Mouse (Mus musculus) adrenal gland, postnatal 10 days (tissue): ENCODE data around the gene Fam83e. TPM values are rescaled to one million over a fixed set of nuclear protein-coding genes. Genes with fewer than 3 reads are reported as not detected.
A peak's percentile ranks its signal among the peaks of the same experiment; 100 is the strongest.

Experiments
- DNase-seq: peaks from one replicate; pipeline ENCODE4 v3.0.0; 2021; ENCODE audit warnings: mixed read lengths
- long read RNA-seq, 2 experiments: library from polyadenylated mRNA; stranded (forward); transcript quantifications; one replicate each; pipeline ENCODE4 v2.0.0; 2021
- total RNA-seq, 2 experiments: library from RNA; stranded (reverse); gene quantifications; 2 replicates each; pipeline ENCODE4 v1.2.3; 2021

Gene Fam83e
- total RNA-seq: under 1 TPM; 0.27 to 0.33 TPM
- long read RNA-seq, experiment 1, partial matches to known transcripts: 0 of 1 reads
- long read RNA-seq, experiment 1, other reads (novel, unspliced or antisense): 1 of 1 reads
- long read RNA-seq, experiment 2: 0 reads

- DNase-seq: no peak
Measured at GRCm38 (mm10) chr7:45720413-45721233, at the start of gene Fam83e. Fam83e (plus strand) TSS chr7:45721212.

GRCm38 (mm10) chr7:45677627-45678295 lies 43.3 kb upstream of the Fam83e start:
- no peak for DNase-seq

GRCm38 (mm10) chr7:45678513-45678912 lies 42.5 kb upstream of the Fam83e start:
- DNase-seq: peak; percentile 59

GRCm38 (mm10) chr7:45679966-45680621 lies 40.9 kb upstream of the Fam83e start:
- peak; percentile 66 for DNase-seq

DNA sequence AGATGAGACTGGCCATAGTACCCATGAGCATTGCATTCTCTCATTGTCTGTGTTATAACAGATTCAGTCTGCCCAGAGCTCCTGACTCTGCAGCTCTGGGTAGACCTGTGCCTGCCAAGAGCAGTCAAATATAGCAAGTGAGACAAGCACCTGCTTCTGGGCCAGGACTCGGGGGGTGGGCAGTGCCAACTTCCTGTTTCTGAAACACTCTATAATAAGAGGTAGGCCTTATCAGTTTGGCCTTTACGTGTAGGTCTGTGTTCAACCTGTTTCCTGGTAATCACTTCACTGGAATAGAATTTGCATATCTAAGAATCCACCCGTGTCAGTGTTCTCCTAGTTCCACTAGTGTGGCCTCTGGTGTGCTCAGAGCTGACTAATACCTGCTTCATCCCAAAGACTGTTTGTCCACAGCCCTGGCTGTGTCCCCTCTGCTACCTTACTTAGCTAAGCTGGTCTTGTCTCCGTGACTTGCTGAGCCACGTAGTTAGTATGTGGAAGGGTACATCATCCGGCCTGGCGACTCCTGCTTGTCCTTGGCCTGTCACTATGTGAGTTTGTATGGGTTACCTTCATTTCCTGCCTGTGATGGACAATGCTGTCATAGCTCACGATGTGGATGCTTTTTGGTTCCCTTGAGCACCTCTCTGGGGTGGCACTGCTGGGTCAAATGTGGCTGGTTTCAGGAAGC lies 39.8 kb upstream of the Fam83e start:
- DNase-seq: no peak

DNA sequence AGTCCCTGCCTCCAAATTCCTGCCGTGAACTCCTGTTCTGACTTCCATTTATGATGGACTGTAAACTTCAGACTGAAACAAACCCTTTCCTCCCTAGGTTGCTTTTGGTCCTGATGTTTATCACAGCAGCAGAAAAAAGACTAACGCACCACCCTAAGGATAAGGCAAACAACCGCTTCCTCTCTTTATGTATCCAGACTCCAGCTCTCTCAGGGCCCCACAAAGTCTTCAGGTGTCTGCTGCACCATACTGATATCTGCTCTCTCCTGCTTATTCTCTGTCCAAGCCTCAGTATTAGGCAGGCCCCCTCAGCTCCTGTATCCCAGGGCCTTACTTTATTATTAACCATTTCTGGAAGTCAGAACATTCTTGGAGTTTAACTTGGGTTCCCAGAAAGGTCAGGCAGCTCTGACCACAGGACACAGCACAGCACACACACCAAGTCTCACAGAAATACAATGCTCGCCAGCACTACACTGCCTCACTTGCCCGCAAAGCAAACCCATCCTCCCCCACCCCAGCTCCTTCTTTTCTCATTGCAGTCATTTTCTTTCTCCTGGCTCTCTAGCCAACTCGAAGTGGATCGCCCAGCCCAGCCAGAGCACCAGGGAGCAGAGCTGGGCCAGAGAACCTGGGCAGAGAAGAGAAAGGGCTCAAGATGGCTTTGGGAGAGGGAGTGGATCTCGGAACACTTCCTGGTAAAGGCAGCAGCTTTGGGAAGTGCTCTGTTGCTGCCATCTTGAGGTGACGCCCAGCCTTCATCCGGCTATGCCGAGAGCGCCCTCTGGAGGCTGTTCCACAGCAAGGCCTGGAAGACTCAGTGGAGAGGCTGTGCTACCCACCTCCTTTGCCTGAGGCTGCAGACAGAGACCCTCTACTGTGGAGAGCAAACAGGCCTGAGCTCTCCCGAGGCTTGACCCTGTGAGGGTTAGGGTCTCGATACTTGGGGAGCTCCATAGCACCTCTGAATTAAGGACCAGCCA lies 38.6 kb upstream of the Fam83e start:
- DNase-seq: peak; percentile 92

- DNase-seq: no peak
Measured at GRCm38 (mm10) chr7:45683396-45684050, 37.5 kb upstream of the Fam83e start, which contains the start of gene Ntn5. Ntn5 (plus strand) TSS chr7:45684022.

GRCm38 (mm10) chr7:45685811-45686210 lies 35.2 kb upstream of the Fam83e start:
- DNase-seq: no peak

- peak; percentile 4 for DNase-seq
Measured at GRCm38 (mm10) chr7:45686841-45687240, 34.2 kb upstream of the Fam83e start.

GRCm38 (mm10) chr7:45689099-45689498 lies 31.9 kb upstream of the Fam83e start:
- DNase-seq: no peak

- DNase-seq: peak; percentile 15
Measured at GRCm38 (mm10) chr7:45689800-45690199, 31.2 kb upstream of the Fam83e start.

- DNase-seq: no peak
Measured at GRCm38 (mm10) chr7:45692364-45692763, 28.6 kb upstream of the Fam83e start.

- DNase-seq: no peak
Measured at GRCm38 (mm10) chr7:45693921-45694591, 27.0 kb upstream of the Fam83e start, which contains the start of gene Sec1. Sec1 (minus strand) TSS chr7:45694402.

DNA sequence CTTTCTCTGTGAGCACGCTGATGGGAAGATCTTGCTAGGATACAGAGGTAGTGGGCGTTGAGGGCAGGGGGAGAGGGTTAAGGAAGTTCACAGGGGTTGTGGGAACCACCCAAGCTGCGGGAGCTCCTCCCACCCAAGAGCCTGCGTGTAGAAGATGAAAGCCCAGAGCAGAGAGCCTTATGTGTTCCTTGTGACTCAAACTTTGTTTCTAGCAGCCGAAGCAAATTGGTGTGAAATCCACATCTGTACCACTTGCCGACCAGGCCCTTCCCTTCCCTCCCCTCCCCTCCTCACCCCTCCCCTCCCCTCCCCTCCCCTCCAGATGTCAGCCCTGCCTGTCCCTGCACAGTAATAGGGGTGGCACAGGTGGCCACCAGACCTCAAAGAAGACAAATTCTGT lies 25.9 kb upstream of the Fam83e start:
- no peak for DNase-seq

DNA sequence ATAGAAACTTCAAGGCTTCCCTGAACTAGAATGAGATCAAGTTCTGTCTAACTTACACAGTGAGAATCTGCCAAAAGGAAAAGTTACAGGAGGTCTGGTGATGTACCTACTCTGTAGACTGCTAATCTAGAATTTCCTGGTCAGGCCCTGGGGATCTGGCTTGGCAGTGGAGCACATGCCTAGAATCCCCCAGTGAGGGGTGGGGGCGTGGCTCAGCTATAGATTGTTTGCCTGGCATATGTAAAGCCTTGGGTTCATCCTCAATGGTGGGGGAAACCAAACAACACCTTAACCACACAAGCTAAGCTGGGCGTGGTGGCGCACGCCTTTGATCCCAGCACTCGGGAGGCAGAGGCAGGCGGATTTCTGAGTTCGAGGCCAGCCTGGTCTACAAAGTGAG lies 23.1 kb upstream of the Fam83e start:
- no peak for DNase-seq

GRCm38 (mm10) chr7:45699523-45700141 lies 21.4 kb upstream of the Fam83e start, which contains the start of gene Car11:
Car11 (plus strand) TSS chr7:45699843.
- no peak for DNase-seq

DNA sequence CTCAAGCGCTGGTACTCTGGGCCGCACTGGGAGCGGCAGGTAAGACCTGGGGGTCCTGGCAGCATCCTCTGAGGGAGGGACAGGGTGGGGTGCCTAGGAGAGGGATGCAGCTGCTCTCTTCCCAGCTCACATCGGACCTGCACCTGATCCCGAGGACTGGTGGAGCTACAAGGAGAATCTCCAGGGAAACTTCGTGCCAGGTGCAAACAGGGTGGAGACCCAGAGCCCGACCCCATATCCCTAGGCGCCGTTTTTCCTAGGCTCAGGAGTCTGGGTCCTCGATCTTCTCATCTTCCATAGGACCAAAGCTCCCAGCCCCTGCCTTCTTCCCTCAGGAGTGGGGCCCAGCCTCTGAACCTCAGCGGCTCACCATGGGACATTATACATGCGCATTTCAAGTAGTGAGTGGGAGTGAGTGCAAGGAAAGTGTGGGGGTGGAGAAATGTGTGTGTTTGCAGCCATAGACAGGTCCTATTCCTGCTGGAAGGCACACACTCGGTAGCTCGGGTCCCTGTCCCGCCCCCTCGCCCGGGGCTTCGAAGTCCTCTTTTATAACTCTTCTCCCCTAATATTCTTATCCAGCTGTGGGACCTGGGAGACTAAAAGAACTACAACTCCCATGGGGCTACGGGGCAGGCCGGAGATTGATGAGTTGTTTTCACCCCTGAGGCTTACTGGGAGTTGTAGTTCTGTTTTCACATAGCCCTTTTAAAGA lies 20.6 kb upstream of the Fam83e start:
- peak; percentile 83 for DNase-seq

GRCm38 (mm10) chr7:45701072-45701471 lies 19.9 kb upstream of the Fam83e start:
- DNase-seq: peak; percentile 66
